Mouse (Mus musculus) layer of hippocampus, postnatal 10 days (tissue): ENCODE data around the gene Gpm6a. TPM values are rescaled to one million over a fixed set of nuclear protein-coding genes. Genes with fewer than 3 reads are reported as not detected.
"Not testable (repeated sequence)": the region's sequence is repeated elsewhere in the genome, so short reads cannot be mapped to it uniquely, and the experiment has no call there.

Source experiments
- DNase-seq, 2 experiments: peaks; one replicate each; pipeline ENCODE4 v3.0.0; 2021; ENCODE audit warnings: low spot score in 2 of 2
- total RNA-seq, 2 experiments: library from RNA; stranded (reverse); gene quantifications; 2 replicates each; pipeline ENCODE4 v1.2.3; 2021

Gene Gpm6a
- total RNA-seq, 2 experiments from 2014 or later = 988 to 1,034 TPM

- no peak for DNase-seq
Measured at GRCm38 (mm10) chr8:55002398-55002797, 47.8 kb downstream of the Gpm6a start.

- DNase-seq = no peak
Measured at GRCm38 (mm10) chr8:55002946-55003345, 48.3 kb downstream of the Gpm6a start.

GRCm38 (mm10) chr8:55012228-55012627 lies 57.6 kb downstream of the Gpm6a start:
- DNase-seq = no peak

GRCm38 (mm10) chr8:55017071-55017470 lies 62.4 kb downstream of the Gpm6a start:
- DNase-seq = no peak

GRCm38 (mm10) chr8:55025851-55026660 lies 71.4 kb downstream of the Gpm6a start:
- DNase-seq = no peak

- DNase-seq = no peak
Measured at GRCm38 (mm10) chr8:55026661-55027000, 72.0 kb downstream of the Gpm6a start.

- no peak for DNase-seq
Measured at GRCm38 (mm10) chr8:55028371-55028770, 73.7 kb downstream of the Gpm6a start.

GRCm38 (mm10) chr8:55031099-55031498 lies 76.5 kb downstream of the Gpm6a start:
- DNase-seq = no peak

- peak; percentile 88 to 91 for DNase-seq
Measured at GRCm38 (mm10) chr8:55034309-55034708, 79.7 kb downstream of the Gpm6a start.

GRCm38 (mm10) chr8:55035416-55035815 lies 80.8 kb downstream of the Gpm6a start:
- DNase-seq = no peak

- no peak for DNase-seq
Measured at GRCm38 (mm10) chr8:55042955-55043354, 88.3 kb downstream of the Gpm6a start.

GRCm38 (mm10) chr8:55048396-55048795 lies 93.8 kb downstream of the Gpm6a start:
- DNase-seq = peak; percentile 42 to 49

GRCm38 (mm10) chr8:55049979-55050378 lies 95.3 kb downstream of the Gpm6a start:
- DNase-seq = no peak

GRCm38 (mm10) chr8:55068811-55069210 lies 114.2 kb downstream of the Gpm6a start:
- not testable (repeated sequence) for DNase-seq

- DNase-seq = peak; percentile 10 to 23
Measured at GRCm38 (mm10) chr8:55073481-55073880, 118.8 kb downstream of the Gpm6a start.

GRCm38 (mm10) chr8:55102195-55102594 lies 147.6 kb downstream of the Gpm6a start:
- DNase-seq = no peak

GRCm38 (mm10) chr8:55103065-55103464 lies 148.4 kb downstream of the Gpm6a start:
- DNase-seq = no peak

- no peak for DNase-seq
Measured at GRCm38 (mm10) chr8:55103891-55104481, 149.3 kb downstream of the Gpm6a start.

Other genes starting within 250 kb of the Gpm6a start
- 10 to 100 TPM; 27.6 to 28.6 TPM for gene Wdr17, start 67.7 kb upstream of the Gpm6a start, total RNA-seq